Mouse (Mus musculus) midbrain, embryonic 15.5 days (tissue): ENCODE results near the gene Myo1g. TPM values are rescaled to one million over a fixed set of nuclear protein-coding genes. Genes with fewer than 3 reads are reported as not detected.

Experiments used
- ATAC-seq: fragments of 200-750 bp; cut with Nextera tagmentation; replicated peaks from 2 replicates; pipeline ENCODE4 v1.8.0; 2017; ENCODE audit warnings: moderate TSS enrichment
- H3K27ac ChIP-seq: fragments of 300-500 bp; sonication (generic); 2 replicates; pipeline ENCODE4 v1.5.1; 2015; ENCODE audit warnings: mild to moderate bottlenecking, inconsistent platforms
- H3K27me3 ChIP-seq: fragments of 300-500 bp; sonication (generic); replicated peaks from 2 replicates; pipeline ENCODE4 v1.6.1; 2015; ENCODE audit warnings: inconsistent platforms
- H3K36me3 ChIP-seq: fragments of 300-500 bp; sonication (generic); replicated peaks from 2 replicates; pipeline ENCODE4 v1.6.1; 2015; ENCODE audit warnings: inconsistent platforms
- H3K4me1 ChIP-seq: fragments of 300-500 bp; sonication (generic); 2 replicates; pipeline ENCODE4 v1.6.1; 2015; ENCODE audit warnings: inconsistent platforms
- H3K4me2 ChIP-seq: fragments of 300-500 bp; sonication (generic); 2 replicates; pipeline ENCODE4 v1.6.1; 2015; ENCODE audit warnings: inconsistent platforms, mild to moderate bottlenecking, moderate library complexity
- H3K4me3 ChIP-seq: fragments of 300-500 bp; sonication (generic); 2 replicates; pipeline ENCODE4 v1.5.1; 2015; ENCODE audit warnings: mild to moderate bottlenecking, inconsistent platforms
- H3K9ac ChIP-seq: fragments of 300-500 bp; sonication (generic); 2 replicates; pipeline ENCODE4 v1.6.1; 2015; ENCODE audit warnings: mild to moderate bottlenecking, inconsistent platforms
- H3K9me3 ChIP-seq: fragments of 300-500 bp; sonication (generic); 2 replicates; pipeline ENCODE4 v1.6.1; 2016; ENCODE audit warnings: inconsistent platforms
- whole genome bisulfite sequencing: fragments of 180-500 bp; shearing (Covaris S2); methylation state at CpG from one replicate; pipeline ENCODE4 v1.1.7; 2015; ENCODE audit warnings: mixed read lengths; 5-methylcytosine and 5-hydroxymethylcytosine counted together
- microRNA-seq: library from miRNA; unstranded; fragments of <30 nt; microRNA quantifications from one replicate; pipeline ENCODE4, GENCODE M21; 2016
- polyA plus RNA-seq: library from polyadenylated mRNA; unstranded; fragments of >200 nt; fragmentation: Nextera tagmentation; extraction: Ambion mirVana; gene quantifications from 2 replicates; pipeline ENCODE4 v1.2.1, GENCODE M21; 2015

Gene Myo1g
- polyA plus RNA-seq, 1 experiment from 2014 or later = 0.23 TPM

- Histone ChIP-seq H3K4me1 (peaks cover 24% of the 10 kb centered on the region), H3K9me3 (no peaks in the 10 kb centered on the region), H3K4me3 (no peak overlapping the region), H3K36me3 (0 out of 2 replicates have a peak, but pooled peaks cover 6% of the 10 kb centered on the region), H3K4me2 (no peak overlapping the region), H3K27ac (no peak overlapping the region), H3K9ac (no peak overlapping the region), H3K27me3 (no peaks in the 10 kb centered on the region)
- ATAC-seq = peak; percentile 81
- 17% methylated on average over 4 of the region's 4 CpGs for WGBS
These were observed 55.6 kb downstream of the Myo1g start for GRCm38 (mm10) chr11:6465122-6465521.

- Histone ChIP-seq H3K4me3 (no peak overlapping the region), H3K4me2 (no peak overlapping the region), H3K27ac (no peak overlapping the region), H3K4me1 (peaks cover 12% of the 10 kb centered on the region), H3K36me3 (0 out of 2 replicates have a peak, but pooled peaks cover 6% of the 10 kb centered on the region), H3K27me3 (no peaks in the 10 kb centered on the region), H3K9me3 (no peaks in the 10 kb centered on the region), H3K9ac (no peak overlapping the region)
- 91% methylated on average over 6 of the region's 6 CpGs for WGBS
- ATAC-seq = no peak
These were observed 57.5 kb downstream of the Myo1g start for GRCm38 (mm10) chr11:6463159-6463837.

Small RNA genes lying within 50 kb of the gene (microRNA-seq; reads per million reads assigned to microRNA genes)
- not detected for gene Gm22123

Other genes starting within 250 kb of the Myo1g start
- gene Tmed4, start 246.1 kb downstream of the Myo1g start, polyA plus RNA-seq = 123 and 128 TPM in 2 replicates
- 118 and 126 TPM in 2 replicates for gene Ogdh, start 229.3 kb downstream of the Myo1g start, polyA plus RNA-seq
- gene Zmiz2, start 131.9 kb downstream of the Myo1g start, polyA plus RNA-seq = 39.0 and 41.0 TPM in 2 replicates
- 3,416 and 3,418 TPM in 2 replicates for gene Ppia, start 105.5 kb downstream of the Myo1g start, polyA plus RNA-seq
- 250 and 290 TPM in 2 replicates for gene H2afv, start 76.5 kb downstream of the Myo1g start, polyA plus RNA-seq
- gene Purb, start 45.0 kb downstream of the Myo1g start, polyA plus RNA-seq = 11.3 and 11.4 TPM in 2 replicates
- 90.5 and 96.6 TPM in 2 replicates for gene Ccm2, start 25.9 kb upstream of the Myo1g start, polyA plus RNA-seq
- 103 and 106 TPM in 2 replicates for gene Nacad, start 85.1 kb upstream of the Myo1g start, polyA plus RNA-seq
- 33.3 TPM in 2 replicates for gene Tbrg4, start 105.1 kb upstream of the Myo1g start, polyA plus RNA-seq
- not detected in 2 replicates for gene Wap, start 117.7 kb upstream of the Myo1g start, polyA plus RNA-seq
- gene Ramp3, start 137.6 kb upstream of the Myo1g start, polyA plus RNA-seq = 10.2 and 12.0 TPM in 2 replicates